Mouse (Mus musculus): ENCODE results near the gene Tmem30b.
A peak's percentile ranks its signal among the peaks of the same experiment; 100 is the strongest.

Gene Tmem30b

DNA sequence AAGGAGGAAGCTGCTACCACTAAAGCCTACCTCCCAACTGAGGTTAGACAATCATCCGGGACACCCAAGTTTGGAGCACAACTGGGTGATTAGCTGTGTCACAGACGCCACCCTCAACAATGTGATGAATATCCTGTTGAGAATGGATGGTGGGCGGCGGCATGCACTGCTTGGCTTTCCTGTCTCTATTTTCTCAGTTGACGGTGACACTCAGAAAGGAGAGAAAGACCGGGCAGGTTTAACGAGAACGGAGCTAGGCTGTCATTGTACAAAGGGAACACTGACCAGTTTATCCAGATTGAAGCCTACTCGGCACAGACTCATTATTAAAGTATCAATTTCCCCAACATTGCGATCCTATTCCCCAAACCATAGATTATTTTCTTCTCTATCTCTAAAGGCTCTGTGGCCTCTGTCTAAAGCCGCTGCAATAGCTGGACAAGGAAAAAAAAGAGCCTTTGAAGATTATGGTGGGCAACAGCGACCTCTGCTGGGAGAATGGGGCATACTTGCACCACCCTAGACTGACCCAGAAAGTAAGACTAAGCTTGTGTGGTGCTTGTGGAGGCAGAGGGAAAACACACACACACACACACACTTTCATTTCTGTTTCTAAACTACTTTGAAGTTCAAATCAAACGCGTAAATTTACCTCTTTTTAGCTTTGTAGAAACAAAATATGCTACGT, 29.0 kb downstream of the Tmem30b start:
- DNase-seq (ENCODE audit: low read depth, low spot score), result peak; percentile 89

DNA sequence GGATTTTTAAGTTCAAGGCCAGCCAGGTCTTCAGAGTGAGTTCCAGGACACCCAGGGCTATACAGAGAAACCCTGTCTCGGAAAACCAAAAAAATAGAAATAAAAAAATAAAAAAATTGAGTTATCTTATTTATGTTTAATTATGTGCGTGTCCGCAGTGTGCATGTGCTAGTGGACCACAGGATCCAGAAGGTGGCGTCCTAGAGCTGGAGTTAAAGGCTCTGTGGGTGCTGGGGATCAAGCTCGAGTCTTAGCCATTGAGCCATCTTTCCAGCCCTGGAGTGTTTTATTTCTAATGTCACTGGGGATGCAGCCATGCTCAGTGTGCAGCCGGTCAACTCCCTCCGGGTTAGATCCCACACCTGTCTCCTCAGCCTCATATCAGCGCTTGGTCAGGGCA, 29.7 kb downstream of the Tmem30b start:
- no peak for DNase-seq (ENCODE audit: low read depth, low spot score)

DNA sequence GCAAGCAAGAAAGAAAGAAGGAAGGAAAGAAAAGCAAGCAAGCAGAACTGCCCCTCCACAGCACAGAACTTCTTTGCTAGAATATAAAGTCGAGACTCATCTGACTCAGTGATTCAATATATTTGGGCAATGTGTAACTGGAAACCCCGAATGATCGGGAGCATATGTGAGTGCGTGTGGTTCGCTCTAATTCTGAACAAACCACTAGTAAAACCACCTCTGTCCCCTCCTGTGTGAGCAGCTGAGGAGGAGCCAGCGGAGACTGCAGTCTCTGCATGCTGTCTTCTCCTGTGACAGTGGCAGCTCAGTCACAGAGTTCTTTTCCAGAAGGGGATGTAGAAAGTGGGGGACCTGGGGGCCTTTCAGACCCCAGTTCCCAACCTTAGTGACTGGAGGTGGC, 31.5 kb downstream of the Tmem30b start:
- no peak for DNase-seq (ENCODE audit: low read depth, low spot score)

DNA sequence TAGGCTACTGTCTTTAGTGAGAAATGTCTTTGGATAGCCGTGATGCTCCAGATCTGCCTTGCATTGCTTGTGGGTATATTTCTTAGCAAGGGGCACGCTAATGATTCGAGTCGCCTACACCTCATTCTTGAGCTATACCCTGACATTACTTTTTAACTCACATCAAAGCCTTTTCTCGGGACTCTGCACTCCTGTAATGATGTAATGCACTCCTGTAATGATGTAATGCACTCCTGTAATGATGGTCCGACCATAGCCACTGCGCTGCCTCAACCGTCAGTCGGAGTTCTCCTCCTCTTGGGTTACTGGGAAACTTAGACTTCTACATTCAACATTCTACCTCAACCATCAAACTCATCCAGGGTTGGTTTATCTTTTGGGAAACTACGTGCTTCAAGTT, 32.2 kb downstream of the Tmem30b start:
- no peak for DNase-seq (ENCODE audit: low read depth, low spot score)

DNA sequence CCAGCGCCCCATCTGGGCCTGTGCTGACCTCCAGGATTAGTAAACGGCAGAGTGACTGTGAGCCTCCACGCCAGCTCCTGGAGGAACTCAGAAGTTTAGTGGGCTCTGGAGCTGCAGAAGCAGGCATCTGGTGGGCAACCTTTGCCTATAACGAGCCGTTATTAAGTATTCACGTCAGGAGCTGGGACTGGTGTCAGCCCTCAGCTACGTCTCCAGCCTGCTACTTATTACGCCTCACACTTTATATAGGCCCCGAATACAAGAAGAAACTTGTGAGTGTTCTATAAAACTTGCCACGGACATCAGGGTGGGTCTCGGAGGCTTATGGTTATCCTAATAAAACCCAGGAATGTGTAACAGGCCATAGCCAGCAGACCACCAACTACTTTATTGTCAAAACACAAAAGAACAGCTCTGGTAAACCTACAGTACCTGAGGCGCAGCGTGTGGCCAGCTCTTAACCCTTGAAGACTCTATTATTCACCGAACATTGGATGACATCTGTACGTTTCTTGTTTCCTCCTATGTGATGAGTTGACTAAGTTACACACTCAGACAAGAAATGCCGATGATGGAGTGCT, 34.6 kb downstream of the Tmem30b start:
- DNase-seq (ENCODE audit: low read depth, low spot score), result no peak

DNA sequence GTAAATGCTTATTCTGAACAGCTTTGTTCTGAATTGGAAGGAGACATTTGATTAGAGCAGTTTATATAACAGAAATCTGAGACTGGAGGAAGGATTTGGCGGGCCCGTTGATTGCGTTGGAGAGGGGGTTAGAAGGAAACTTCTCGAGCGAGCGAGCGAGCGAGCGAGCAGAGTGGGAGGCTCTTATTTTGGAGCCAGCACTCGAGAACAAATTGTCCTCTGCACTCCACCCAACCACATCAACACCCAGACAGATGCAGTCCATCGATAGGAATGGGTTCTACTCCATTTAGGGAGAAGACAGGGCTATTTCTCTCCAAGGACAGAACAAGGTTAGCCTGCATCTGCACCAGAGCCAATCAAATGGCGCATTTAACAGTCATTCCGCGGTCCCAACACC, 39.1 kb downstream of the Tmem30b start:
- no peak for DNase-seq (ENCODE audit: low read depth, low spot score)

DNA sequence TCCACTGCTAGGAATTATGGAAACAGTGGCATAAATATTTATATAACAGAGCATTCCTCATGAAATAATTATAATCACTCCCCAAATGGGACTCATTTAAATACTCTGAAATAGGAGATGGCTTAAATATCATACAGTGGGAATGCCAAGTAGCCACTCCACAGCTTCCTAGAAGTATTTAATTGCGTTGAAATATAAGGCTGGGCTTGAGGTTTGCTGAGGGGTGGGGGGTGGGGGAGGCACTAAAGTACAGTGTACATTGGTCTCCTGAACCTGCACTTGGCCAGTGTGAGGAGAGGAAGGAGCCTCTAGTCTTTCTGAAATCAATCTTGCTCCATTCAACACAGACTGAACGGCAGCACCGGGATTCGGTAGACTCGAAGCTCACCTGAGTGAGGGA, 39.5 kb downstream of the Tmem30b start:
- DNase-seq (ENCODE audit: low read depth, low spot score), result no peak

DNA sequence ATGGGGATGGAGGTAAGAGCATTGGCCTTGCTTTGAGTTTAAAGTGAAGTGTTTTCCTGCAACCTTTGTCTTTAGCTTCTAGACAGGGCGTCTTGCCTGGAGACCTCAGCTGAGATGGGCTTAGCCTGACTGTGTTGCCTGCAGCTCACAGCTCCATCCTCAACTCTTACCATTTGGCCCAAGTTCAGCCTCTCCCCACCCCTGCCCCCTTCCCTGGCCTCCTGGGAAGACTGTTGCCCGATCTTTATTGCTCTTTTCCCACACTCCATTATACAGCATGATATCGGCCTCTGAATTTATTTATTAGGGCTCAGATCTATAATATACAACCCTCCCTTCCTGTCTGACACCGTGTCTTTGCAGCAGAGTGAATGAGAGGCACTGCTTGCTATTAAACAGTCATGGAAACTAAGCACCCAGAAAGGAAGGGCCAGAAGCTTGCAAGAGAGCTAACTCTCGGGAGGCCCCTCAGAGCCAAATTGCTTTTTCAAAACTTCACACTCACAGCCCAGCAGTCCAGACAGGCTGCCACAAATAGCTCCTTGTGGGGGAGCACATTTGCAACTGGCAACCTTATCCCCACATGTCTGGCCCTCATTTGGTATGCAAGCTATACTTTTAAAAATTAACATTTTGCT, 45.4 kb downstream of the Tmem30b start:
- DNase-seq (ENCODE audit: low read depth, low spot score), result no peak

DNA sequence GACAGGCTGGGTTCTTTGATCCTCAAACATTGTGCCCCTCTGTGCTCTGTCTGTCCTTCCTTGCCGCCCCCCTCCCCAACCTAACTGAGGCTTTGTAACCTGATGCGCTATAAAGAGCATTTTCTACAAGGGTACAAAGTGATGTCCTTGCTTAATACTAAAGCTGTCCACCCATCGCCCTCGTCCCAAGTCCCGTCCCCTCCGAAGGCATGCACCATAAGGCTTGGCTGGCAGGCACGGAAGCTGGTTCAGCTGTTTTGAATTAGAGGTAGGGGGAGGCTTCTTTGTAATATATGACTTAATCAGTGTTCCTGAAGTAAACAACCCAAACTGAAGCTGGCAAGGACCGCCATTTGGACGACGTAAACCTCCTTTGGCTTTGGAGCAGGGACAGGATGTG, 51.0 kb downstream of the Tmem30b start:
- peak; percentile 57 for DNase-seq (ENCODE audit: low read depth, low spot score)

DNA sequence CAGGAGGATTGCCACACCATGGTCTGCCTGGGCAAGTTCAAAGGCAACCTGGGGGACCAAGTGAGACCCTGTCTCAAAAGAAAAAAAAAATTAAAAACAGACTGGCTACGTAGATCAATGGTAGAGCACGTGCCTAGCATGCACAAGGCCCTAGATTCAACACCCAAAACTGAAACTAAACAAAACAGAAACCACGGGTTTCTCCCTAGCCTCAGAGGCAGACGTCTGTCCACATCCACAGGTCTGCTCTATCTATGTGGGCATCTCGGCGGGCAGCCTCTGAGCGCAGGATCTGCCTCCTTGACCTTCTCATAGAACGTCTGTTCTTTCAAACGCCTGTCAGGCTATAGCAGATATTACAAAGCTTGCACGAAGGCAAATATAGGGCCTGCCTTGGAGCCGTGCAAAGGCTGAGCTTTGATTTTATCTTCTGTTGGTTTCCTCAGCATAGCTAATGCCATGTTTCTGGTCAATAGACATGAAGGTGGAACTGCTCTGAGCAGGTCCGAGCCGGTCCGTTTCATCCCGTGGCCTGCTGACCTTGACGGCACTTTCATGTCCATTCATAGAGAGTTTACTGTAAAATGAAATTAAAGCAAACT, 52.2 kb downstream of the Tmem30b start:
- no peak for DNase-seq (ENCODE audit: low read depth, low spot score)

All from forelimb bud, embryonic 11.5 days (tissue).